Mouse (Mus musculus) heart, adult 2 months (tissue): ENCODE measurements around the gene 4930402F06Rik. TPM values are rescaled to one million over a fixed set of nuclear protein-coding genes. Genes with fewer than 3 reads are reported as not detected.

Source experiments
- DNase-seq, 2 experiments: peaks; one replicate each; pipeline ENCODE4 v3.0.0; 2021
- H3K27ac ChIP-seq: fragments of 200-600 bp; 2 replicates; pipeline ENCODE4 v1.8.1; 2022
- H3K27me3 ChIP-seq: fragments of 200-500 bp; 2 replicates; pipeline ENCODE4 v1.6.1; 2012; ENCODE audit warnings: mild to moderate bottlenecking, low read length, inconsistent platforms, mixed read lengths; ENCODE audit not compliant: control insufficient read depth, insufficient read depth
- H3K36me3 ChIP-seq: fragments of 200-500 bp; 2 replicates; pipeline ENCODE4 v1.6.1; 2012; ENCODE audit warnings: low read length, inconsistent platforms; ENCODE audit not compliant: control insufficient read depth, insufficient read depth
- H3K4me1 ChIP-seq: fragments of 200-500 bp; 2 replicates; pipeline ENCODE4 v1.6.1; 2011; ENCODE audit warnings: low read length; ENCODE audit not compliant: control insufficient read depth, insufficient read depth
- H3K4me3 ChIP-seq: fragments of 200-600 bp; 2 replicates; pipeline ENCODE4 v1.8.1; 2022
- H3K79me2 ChIP-seq: fragments of 200-500 bp; replicated peaks from 2 replicates; pipeline ENCODE4 v1.6.1; 2012; ENCODE audit warnings: mild to moderate bottlenecking, inconsistent platforms, low read length, moderate library complexity, mixed read lengths; ENCODE audit not compliant: control insufficient read depth, insufficient read depth
- H3K9ac ChIP-seq: fragments of 200-500 bp; 2 replicates; pipeline ENCODE4 v1.6.1; 2012; ENCODE audit warnings: low read depth, mild to moderate bottlenecking, control low read depth, inconsistent platforms, low read length, mixed read lengths
- CTCF ChIP-seq: fragments of 200-600 bp; IDR thresholded peaks from 2 replicates; pipeline ENCODE4 v1.8.1; 2022; ENCODE audit warnings: antibody characterized with exemption, mild to moderate bottlenecking, moderate library complexity
- EP300 ChIP-seq: fragments of 200-500 bp; IDR thresholded peaks from 2 replicates; pipeline ENCODE4 v1.6.1; 2011; ENCODE audit warnings: low read depth, low read length, control low read depth; ENCODE audit not compliant: insufficient read depth
- POLR2A ChIP-seq: fragments of 200-500 bp; IDR thresholded peaks from 2 replicates; pipeline ENCODE4 v1.6.1; 2011; ENCODE audit warnings: mild to moderate bottlenecking, low read depth, low read length, control low read depth; ENCODE audit not compliant: insufficient read depth
- WGBS: fragments of 180-500 bp; shearing (Covaris S2); methylation state at CpG from one replicate; pipeline ENCODE4 v1.1.7; 2018; 5-methylcytosine and 5-hydroxymethylcytosine counted together
- intact Hi-C: fragments of 180-260 bp; cut with DNase I; formaldehyde crosslinking; loops from one replicate; pipeline ENCODE4 v1.15.1; 2025
- polyA plus RNA-seq: library from polyadenylated mRNA; depleted of rRNA; stranded (reverse); fragments of >200 nt; gene quantifications from 2 replicates; pipeline ENCODE4 v1.2.3, GENCODE M21; 2012
- total RNA-seq, 2 experiments: library from RNA; stranded (reverse); gene quantifications; 2 replicates each; pipeline ENCODE4 v1.2.3; 2021

4930402F06Rik gene
- total and polyA plus RNA-seq, 3 experiments, result not detected

DNA sequence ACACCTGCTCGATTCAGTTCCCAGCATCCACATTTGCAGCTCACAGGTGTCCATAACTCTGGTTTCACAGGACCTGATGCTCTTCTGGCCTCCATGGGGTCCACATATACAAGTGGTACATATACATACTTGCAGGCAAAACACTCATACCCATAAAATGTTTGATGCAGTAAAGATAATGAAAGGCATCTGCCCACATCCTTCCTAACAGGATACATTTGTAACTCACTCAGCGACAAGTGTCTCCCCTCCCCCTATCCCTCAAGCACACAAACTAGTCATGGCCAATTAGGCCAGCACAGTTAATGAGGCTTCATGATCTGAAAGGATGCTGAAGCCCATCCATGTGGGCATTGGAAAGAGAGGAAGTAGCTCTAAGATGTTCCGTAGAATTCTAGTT lies 25.4 kb upstream of the 4930402F06Rik start:
- no peak overlapping the region for H3K27ac ChIP-seq
- H3K9ac ChIP-seq, result no peak overlapping the region
- no peak for DNase-seq
- intact Hi-C loops, result no loop called here
- peaks cover 11% of the 10 kb centered on the region for H3K36me3 ChIP-seq
- H3K79me2 ChIP-seq, result no peaks in the 10 kb centered on the region
- peaks cover 9% of the 10 kb centered on the region for H3K4me1 ChIP-seq
- TF ChIP-seq POLR2A, result no peak
- TF ChIP-seq CTCF, result no peak
- TF ChIP-seq EP300, result no peak
- H3K27me3 ChIP-seq, result no peaks in the 10 kb centered on the region
- no peak overlapping the region for H3K4me3 ChIP-seq
- 79% methylated on average over 3 of the region's 3 CpGs for WGBS

- H3K9ac ChIP-seq, result no peak overlapping the region
- H3K27me3 ChIP-seq, result no peaks in the 10 kb centered on the region
- WGBS, result 79% methylated on average over 1 of the region's 1 CpGs
- no peaks in the 10 kb centered on the region for H3K79me2 ChIP-seq
- H3K4me3 ChIP-seq, result no peak overlapping the region
- no peak overlapping the region for H3K27ac ChIP-seq
- no peak for TF ChIP-seq POLR2A
- no peak for TF ChIP-seq CTCF
- no peak for TF ChIP-seq EP300
- DNase-seq, result no peak
- peaks cover 4% of the 10 kb centered on the region; the same call in 1 of the 2 replicates for H3K36me3 ChIP-seq
- intact Hi-C loops, result no loop called here
- H3K4me1 ChIP-seq, result peaks cover 5% of the 10 kb centered on the region
These were observed 23.7 kb upstream of the 4930402F06Rik start for GRCm38 (mm10) chr2:35420681-35421080.

GRCm38 (mm10) chr2:35419671-35420070 lies 22.7 kb upstream of the 4930402F06Rik start:
- Histone ChIP-seq H3K9ac (no peak overlapping the region), H3K36me3 (peaks cover 4% of the 10 kb centered on the region; the same call in 1 of the 2 replicates), H3K27ac (no peak overlapping the region), H3K79me2 (no peaks in the 10 kb centered on the region), H3K27me3 (no peaks in the 10 kb centered on the region), H3K4me1 (peaks cover 2% of the 10 kb centered on the region), H3K4me3 (no peak overlapping the region)
- intact Hi-C loops, result no loop called here
- no peak for TF ChIP-seq CTCF
- TF ChIP-seq POLR2A, result no peak
- TF ChIP-seq EP300, result no peak
- WGBS, result 94% methylated on average over 2 of the region's 2 CpGs
- DNase-seq, result no peak

GRCm38 (mm10) chr2:35419243-35419642 lies 22.3 kb upstream of the 4930402F06Rik start:
- intact Hi-C loops, result no loop called here
- WGBS, result 90% methylated on average over 4 of the region's 4 CpGs

DNA sequence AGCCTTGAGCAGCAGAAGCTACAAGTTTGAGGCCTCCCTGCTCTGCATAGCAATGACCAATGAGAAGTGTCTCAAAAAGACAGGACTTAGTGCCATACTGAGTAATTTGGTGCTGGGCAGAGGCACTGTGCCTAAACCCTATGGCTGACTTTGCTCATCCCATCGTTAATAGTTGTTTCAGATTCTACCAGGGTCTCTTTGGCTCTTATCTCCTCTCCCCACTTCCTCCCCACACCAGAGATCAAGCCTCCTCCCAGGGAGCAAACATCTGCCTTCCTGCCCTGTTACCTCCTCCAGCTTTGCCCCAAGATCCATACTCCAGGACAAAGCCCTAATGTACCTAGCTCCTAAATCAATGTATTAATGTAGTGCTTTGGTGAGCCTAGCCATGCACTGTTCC lies 20.3 kb upstream of the 4930402F06Rik start:
- intact Hi-C loops, result no loop called here
- H3K27ac ChIP-seq, result no peak overlapping the region; the same call in 1 of the 2 replicates

More at GRCm38 (mm10) chr2:35419243-35419642, 22.3 kb upstream of the 4930402F06Rik start:
- no peaks in the 10 kb centered on the region for H3K27me3 ChIP-seq
- TF ChIP-seq CTCF (no peak), EP300 (no peak), POLR2A (no peak)
- H3K79me2 ChIP-seq, result no peaks in the 10 kb centered on the region
- no peak overlapping the region for H3K27ac ChIP-seq
- H3K9ac ChIP-seq, result no peak overlapping the region
- H3K36me3 ChIP-seq, result peaks cover 4% of the 10 kb centered on the region; the same call in 1 of the 2 replicates
- no peak overlapping the region for H3K4me3 ChIP-seq
- DNase-seq, result no peak
- peaks cover 2% of the 10 kb centered on the region for H3K4me1 ChIP-seq

GRCm38 (mm10) chr2:35416473-35416872 lies 19.5 kb upstream of the 4930402F06Rik start:
- Histone ChIP-seq H3K9ac (no peak overlapping the region), H3K27ac (no peak overlapping the region; the same call in 1 of the 2 replicates), H3K27me3 (no peaks in the 10 kb centered on the region), H3K36me3 (0 out of 2 replicates have a peak, but pooled peaks cover 2% of the 10 kb centered on the region), H3K4me1 (peaks cover 9% of the 10 kb centered on the region), H3K79me2 (no peaks in the 10 kb centered on the region), H3K4me3 (no peak overlapping the region)
- intact Hi-C loops, result no loop called here
- DNase-seq, result no peak
- TF ChIP-seq EP300 (no peak), POLR2A (no peak), CTCF (no peak)
- 55% methylated on average over 6 of the region's 6 CpGs for whole genome bisulfite sequencing

More for the DNA sequence above, 20.3 kb upstream of the 4930402F06Rik start:
- Histone ChIP-seq H3K36me3 (0 out of 2 replicates have a peak, but pooled peaks cover 2% of the 10 kb centered on the region), H3K9ac (no peak overlapping the region), H3K79me2 (no peaks in the 10 kb centered on the region), H3K4me1 (peaks cover 7% of the 10 kb centered on the region), H3K27me3 (no peaks in the 10 kb centered on the region), H3K4me3 (no peak overlapping the region)
- 36% methylated on average over 1 of the region's 1 CpGs for WGBS
- TF ChIP-seq CTCF (no peak), EP300 (no peak), POLR2A (no peak)
- DNase-seq, result no peak
